Mouse (Mus musculus) lung, adult 2 months (tissue): ENCODE measurements around the gene Sufu.

ENCODE experiments used
- CTCF ChIP-seq: fragments of 200-500 bp; IDR thresholded peaks from 2 replicates; pipeline ENCODE4 v1.5.1; 2011; ENCODE audit warnings: mild to moderate bottlenecking, low read length, control low read depth; ENCODE audit not compliant: insufficient read depth
- POLR2A ChIP-seq: fragments of 200-500 bp; IDR thresholded peaks from 2 replicates; pipeline ENCODE4 v1.6.1; 2011; ENCODE audit warnings: low read depth, mild to moderate bottlenecking, control low read depth, low read length, borderline replicate concordance; ENCODE audit errors: extremely low read depth

DNA sequence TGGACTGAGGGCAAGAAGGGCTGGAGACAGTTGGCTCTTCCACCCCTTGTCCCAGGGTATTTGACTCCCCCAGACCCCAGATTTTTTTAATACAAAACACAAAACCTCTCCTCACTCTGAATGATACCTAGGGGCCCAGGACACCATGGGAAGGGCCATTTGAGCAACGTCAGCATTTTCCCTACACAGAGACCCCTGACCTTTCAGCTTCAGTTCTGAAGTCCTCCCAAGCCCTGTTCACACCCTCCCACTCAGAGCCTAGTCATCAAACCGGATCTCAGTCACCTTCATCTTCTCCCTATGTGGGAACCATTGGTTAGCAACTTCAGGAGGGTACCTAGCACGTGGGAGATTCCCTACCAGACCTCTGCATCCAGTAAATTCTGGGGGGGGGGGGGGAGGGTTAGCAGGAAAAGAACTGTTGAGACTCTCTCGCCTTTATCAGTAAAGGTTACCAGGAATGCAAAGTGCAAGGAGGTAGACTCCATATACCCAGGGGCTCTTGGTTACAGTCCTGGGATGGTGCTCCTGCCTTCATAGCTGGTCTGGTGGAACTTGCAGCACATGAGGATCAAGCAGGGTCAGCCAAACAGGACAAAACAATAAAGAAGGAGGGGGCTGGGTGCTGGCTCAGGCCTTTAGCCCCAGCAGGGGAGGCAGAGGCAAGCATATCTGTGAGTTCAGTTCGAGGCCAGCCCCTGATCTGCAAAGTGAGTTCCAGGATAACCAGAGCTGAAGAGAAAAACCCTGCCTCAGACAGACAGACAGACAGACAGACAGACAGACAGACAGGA lies 122.3 kb downstream of the Sufu start:
- no peak for TF ChIP-seq CTCF
- TF ChIP-seq POLR2A, result no peak
